Mouse (Mus musculus) frontal cortex, postnatal 36 days (tissue): ENCODE measurements around the gene Sertad3.

Experiments used
- DNase-seq, 2 experiments: peaks; one replicate each; pipeline ENCODE4 v3.0.0; 2022; ENCODE audit warnings: low spot score in 2 of 2

Gene Sertad3

DNA sequence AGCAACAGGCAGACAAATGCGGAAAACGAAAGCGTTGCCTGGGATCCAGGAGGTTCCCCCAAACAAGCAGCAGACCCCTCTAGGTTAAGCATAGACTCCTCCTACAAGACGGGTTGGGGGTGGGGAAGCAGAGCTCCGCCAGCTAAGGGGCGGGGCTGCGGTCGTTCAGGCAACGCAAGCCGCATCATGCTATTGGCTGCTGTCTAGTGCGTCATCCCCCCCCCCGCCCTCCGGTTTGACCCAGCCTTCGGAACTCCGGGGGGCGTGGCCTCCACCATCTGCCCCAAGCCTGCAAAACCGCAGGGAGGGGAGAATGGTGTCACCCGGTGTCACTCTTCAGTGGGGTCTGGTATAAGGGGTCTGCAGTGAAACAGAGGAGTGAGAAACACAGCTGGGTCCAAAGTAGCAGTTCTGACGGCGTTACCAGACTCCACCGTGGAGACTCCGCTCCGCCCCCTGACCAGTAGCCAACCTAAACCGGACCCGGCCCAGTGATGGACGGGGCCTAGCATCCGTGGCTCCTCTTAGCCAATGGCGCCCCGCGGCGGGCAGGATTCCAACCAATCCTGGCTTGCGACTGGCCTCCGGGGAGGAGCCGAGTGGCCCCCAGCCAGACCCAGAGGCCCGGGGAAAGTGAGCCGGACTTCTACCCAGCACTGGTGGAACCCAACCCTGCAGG, at the start of gene Sertad3:
TSS of gene Sertad3 (plus strand) at position 613 of the 679 bp plus-strand sequence.
- peak; percentile 98 to 99 for DNase-seq

GRCm38 (mm10) chr7:27427387-27427786, 46.2 kb upstream of the Sertad3 start:
- DNase-seq = no peak

- DNase-seq = no peak
Observed at GRCm38 (mm10) chr7:27428002-27428401, 45.6 kb upstream of the Sertad3 start.

- DNase-seq = no peak
Observed at GRCm38 (mm10) chr7:27429135-27429534, 44.4 kb upstream of the Sertad3 start.

GRCm38 (mm10) chr7:27433349-27433748, 40.2 kb upstream of the Sertad3 start:
- DNase-seq = no peak

DNA sequence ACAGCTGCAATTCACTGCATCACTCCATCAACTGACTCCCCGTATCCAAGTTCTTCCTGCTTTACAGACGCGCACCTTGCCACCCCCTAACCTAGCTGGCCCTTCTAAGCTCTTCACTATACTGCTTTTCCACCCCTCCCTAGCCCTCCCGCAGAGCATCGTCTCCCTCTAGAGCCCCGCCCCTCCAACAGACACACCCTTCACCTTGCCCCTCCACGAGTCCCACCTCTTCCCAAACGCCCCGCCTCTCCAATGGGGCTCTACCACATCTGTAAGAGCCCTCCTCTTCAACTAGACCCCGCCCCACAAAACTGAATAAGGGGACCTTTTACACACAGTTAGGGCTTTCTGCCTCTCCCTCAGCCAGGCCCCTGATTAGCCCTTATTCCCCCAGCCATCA, 39.8 kb upstream of the Sertad3 start:
- DNase-seq = no peak

DNA sequence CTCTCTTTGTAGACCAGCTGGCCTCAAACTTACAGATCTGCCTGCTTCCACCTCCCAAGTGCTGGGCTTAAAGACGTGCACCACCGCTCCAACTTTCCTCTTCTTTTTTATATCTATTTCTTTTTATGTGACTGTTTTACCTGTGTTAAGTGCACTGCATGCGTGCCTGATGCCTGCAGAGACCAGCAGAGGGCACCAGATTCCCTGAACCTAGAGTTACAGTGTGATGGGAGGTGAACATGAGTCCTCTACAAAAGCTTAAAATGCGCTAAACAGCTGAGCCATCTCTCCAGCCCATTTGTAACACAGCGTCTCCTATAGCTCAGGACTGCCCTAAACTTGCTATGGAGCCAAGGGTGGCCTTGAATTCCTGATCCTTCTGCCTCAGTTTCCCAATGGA, 36.0 kb upstream of the Sertad3 start:
- no peak for DNase-seq

GRCm38 (mm10) chr7:27440014-27440413, 33.6 kb upstream of the Sertad3 start:
- DNase-seq = no peak

DNA sequence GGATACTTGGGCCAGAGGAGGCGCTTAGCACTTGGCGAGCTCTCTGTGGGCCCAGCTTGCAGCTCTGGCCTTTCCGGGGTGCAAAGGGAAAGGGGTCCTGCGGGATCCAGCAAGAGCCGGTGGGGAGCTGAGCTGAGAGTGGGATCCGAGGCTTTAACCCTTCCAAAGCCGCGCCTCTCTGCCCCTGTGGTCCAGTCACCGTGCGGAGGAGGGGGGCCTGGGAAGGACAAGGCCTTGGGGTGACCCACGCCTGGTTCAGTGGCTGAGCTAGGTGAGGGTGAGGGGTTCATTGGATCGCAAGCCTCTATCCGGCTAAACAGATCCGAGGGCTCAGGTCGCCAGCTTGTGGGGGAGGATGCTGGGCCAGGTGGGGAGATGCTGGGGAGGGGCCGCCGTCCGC, 27.5 kb upstream of the Sertad3 start:
- peak in 1 of 2 experiments; percentile 12 for DNase-seq

DNA sequence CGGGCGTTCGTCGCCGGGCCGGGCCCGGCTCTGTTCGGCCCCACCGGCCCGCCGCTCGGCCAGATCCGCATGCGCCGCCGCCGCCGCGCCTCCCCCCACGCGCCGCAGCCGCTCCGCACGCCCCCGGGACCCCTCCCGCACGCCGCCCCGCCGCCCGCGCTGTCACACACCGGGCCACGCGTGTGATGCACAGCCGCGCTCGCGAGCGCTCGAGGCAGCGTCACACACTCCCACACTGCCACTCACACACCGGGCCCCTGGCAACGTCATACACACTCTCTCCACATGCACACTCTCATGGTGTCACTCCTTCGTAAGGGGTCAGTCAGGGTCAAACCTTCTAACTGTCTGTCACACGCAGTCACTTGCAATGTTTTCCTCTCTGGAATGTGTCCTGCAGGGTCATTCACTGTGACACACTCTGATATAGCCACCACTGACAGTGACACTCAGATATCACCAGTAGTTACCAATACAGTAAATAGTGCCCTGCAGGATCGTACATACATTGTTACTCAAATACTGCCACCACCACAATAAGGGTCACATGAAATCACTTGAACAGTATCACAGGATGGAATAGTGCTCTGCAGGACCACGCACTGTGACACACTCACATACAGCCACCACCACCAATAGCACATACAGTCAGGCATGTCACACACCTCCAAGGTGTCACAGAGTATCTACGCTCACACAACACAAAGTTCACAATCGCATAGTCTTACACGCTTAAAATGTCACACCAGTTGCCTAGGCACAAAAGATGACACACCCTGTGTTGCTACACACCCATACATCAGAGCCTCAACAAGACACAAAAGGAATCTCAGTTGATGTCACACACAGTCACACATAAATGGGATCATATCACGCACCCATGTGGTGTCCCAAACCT, 26.8 kb upstream of the Sertad3 start:
- DNase-seq = peak; percentile 58 to 78

DNA sequence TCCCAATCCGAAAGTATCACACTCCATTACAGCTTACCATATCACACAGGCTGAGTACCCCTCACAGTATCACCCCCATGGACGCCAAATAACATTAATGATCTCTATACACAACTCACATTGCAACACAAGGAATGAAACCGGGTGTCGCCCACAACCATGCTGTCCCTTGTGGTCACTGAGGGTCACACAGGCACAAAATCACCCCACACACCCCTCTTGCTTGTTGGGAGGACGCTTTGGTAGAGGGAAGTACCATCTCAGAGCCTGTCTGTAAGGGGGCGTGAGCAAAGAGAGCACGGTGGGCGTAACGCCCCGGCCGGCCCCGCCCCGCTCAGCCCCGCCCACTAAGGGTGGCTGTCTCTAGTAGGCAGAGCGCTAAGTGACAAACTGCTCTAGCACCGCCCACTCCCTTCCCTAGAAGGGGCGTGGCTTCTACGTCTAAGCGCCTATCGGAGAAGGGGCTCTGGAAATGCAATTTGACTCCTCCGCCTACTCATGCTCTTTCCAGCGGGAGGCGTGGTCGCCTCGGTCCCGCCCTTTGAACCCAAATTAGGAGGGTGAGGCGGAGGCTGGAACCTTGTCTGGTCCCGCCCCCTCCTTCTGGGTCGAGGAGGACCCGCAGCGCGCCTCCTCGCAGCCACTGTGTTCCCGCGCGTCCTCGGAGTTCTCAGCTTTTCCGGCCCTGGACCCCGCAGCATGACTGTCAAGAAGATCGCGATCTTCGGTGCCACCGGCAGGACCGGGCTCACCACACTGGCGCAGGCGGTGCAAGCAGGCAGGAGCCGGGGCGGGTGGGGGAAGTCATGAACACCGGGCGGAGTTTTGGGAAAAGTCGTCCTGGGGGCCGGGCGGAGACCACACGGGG, 25.9 kb upstream of the Sertad3 start, which contains the start of the genes Sptbn4 and Blvrb:
TSS of gene Sptbn4 (minus strand) at position 268 of the 868 bp plus-strand sequence.
TSS of gene Blvrb (plus strand) at position 560 of the 868 bp plus-strand sequence.
- peak; percentile 97 to 98 for DNase-seq

DNA sequence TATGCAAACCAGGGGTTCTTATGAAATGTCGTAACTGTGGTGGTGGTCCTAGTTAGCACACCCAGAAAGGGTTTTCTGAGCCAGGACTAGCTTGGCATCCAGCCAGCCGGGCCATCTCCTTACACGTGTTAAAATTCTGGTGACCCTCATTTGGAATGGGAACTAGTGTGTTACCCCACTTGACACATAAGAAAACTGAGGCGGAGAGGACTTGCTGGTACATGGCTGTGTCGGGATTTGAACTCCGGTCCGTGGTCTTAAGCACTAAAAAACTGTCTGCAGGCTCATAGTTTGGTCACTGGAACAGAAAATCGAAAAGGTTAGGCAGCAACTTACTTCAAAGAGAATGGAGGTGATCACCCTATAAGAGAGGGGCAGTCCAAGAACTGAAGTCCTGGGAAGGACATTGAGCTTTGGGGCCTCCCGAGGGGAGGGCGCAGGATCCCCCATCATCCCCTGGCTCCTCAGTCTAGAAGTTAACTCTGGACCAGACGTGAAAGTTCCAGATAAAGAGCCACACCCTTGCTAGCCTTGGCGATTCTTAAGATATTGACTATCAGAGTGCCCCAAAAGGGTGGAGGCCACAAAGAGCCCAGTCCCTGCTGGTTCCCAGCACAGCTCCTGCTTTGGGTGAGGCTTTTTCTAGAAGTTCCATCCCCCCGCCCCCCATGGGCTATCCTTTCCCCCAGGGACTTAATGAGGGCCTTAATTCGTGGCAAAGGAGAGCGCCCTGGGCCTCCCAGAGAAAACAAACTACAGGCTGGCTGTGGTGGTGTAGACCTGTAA, 25.0 kb upstream of the Sertad3 start:
- DNase-seq = peak in 1 of 2 experiments; percentile 22

DNA sequence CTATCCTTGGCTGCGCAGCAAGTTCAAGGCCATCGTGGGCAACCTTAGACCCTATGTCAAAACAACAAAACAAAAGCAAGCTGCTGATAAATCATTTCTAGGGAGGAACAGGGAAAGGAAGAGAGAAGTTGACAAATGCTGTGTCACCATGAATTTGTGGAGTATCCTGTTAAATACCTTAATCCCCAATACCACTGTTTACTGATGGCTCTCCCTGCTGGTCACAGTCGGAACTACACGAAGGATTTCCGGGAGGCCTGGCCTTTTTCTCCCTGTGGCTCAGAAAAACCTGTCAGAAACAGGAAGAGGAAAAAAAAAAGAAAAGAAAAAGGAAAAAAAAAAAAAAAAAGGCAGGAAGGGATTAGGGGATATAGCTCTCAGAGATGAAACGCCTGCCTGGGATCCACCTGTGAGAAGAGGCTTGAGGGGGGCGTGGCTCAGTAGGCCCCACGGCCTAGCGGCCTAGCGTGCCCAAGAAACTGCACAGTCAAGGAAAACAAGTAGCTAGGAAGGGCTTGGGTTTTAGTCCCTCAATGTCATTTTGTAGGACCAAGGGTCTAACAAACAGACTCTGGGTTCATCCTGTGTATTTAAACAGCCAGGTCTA, 24.2 kb upstream of the Sertad3 start:
- peak; percentile 48 to 67 for DNase-seq

DNA sequence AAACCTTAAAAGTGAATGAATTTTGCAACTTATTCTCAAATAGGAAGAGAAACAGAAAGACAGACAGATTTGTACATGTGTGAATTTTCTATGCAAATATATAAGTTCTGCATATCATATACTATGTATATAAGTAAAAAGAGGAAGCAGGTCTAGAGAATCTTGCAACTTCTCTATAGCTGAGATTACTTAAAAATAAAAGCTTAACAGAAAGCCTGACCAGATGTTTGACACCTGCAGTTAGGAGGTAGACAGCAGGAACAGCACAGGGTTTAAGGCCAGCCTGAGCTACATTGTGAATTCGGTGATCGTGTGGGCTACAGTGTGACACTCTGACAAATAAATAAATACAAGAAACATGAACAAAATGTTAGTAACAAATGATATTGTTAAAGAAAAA, 22.2 kb upstream of the Sertad3 start:
- no peak for DNase-seq

DNA sequence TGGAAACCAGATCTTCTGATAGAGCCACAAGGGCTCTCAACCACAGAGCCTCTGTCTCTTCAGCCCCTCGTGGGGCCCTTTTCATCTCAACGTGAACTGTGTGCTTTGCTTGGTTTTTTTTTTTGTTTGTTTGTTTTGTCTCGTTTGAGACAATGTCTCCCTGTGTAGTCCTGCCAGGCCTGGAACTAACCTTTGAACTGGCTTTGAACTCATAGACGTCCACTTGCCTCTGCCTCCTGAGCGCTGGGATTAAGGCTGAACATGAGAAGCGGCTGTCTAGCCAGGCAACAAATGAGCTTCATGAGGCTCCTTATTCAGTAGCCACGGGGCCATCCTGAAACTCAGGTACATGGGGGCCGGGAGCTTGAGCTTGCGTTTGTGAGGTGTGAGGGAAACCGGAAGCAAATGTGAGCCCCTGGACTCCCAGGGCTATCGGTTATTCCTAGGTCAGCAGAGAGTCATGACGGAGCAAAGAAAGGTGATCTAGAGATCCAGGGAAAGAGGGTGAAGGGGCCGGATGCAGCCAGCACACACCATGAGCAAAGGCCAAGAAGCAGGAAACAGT, 21.3 kb upstream of the Sertad3 start:
- no peak for DNase-seq

DNA sequence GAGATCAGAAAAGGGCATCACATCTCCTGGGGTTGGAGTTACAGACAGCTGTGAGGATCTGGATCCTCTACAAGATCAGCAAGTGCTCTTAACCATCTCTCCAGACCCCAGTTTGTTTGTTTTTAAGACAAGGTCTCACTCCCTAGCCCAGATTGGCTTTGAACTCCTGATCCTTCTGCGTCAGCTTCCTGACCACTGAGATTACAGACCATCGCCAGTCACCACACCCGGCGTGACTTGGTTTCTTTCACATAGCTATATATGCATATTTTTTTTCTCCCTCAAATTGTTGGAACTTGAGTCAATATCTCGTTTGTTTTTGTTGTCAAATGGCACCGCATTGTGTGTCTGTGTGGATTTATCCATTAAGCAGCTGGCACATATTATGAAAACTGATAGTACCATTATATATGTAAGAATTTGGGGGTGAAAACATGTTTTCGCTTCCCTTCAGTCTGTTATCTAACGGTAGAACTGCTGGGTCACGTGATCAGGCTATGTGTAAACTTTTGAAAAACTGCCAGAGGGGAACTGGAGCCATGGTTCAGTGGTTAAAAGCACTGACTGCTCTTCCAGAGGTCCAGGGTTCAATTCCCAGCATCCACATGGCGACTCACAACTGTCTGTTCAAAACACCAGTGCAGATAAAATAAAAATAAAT, 19.0 kb upstream of the Sertad3 start:
- DNase-seq = no peak

DNA sequence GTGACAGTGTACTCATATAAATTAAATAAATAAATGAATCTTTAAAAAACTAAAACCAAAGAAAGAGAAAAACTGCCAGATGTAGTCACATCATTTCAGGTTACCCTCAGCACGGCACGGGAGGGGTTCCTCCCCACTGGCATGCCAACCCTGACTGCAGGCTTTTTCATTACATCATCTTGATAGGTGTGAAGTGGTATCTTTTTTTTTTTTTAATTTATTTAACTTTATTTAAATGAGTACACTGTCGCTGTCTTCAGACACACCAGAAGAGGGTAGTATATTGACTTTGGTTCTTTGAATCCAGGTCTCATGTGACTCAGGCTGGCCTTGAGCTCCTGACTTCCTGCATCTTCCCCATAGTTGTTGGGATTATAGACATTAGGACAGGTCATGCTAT, 18.3 kb upstream of the Sertad3 start:
- no peak for DNase-seq

DNA sequence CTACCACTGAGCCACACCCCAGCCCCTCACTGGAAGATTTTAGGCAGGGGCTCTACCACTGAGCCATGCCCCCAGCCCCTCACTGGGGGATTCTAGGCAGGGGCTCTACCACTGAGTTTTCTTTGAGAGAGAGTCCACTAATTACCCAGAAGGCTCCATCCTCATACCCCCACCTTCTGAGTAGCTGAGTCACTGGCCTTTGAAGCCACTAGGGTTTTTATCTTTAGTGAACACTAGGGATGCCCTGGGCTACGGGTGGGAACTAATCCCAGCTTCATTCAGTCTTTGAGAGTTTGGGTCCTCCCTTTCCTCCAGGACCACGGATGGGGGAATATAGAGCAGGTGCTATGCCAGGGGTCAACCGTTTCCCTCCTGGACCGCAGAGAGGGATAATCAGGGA, 15.0 kb upstream of the Sertad3 start:
- DNase-seq = no peak

GRCm38 (mm10) chr7:27459640-27460039, 13.9 kb upstream of the Sertad3 start:
- no peak for DNase-seq

DNA sequence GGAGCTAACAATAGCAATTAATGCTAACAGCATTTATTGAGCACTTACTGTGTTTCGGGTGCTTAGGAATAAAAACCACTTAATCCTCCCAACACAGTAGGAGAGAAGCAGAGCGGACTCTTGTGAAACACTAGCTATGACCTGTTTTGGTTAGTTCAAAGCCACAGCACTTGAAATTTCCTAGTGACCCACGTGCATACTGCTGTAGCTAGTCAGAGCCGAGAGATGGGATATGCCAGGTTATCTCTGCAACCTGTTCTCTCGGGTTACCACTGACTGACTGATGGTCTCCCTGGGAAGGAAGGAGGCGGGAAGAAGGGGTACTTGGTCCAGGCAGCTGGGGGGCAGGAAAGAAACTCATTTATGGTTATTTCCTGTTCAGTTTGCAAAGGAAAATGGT, 13.1 kb upstream of the Sertad3 start:
- no peak for DNase-seq
